Mouse (Mus musculus) kidney, embryonic 15.5 days (tissue): Measurements from ENCODE around the gene Mroh8. TPM values are rescaled to one million over a fixed set of nuclear protein-coding genes. Genes with fewer than 3 reads are reported as not detected.
A peak's percentile ranks its signal among the peaks of the same experiment; 100 is the strongest.

Experiments
- ATAC-seq: fragments of 200-750 bp; cut with Nextera tagmentation; replicated peaks from 2 replicates; pipeline ENCODE4 v1.8.0; 2017; ENCODE audit warnings: moderate TSS enrichment; ENCODE audit not compliant: low FRiP score
- H3K27ac ChIP-seq: fragments of 300-500 bp; sonication (generic); 2 replicates; pipeline ENCODE4 v1.5.1; 2015; ENCODE audit warnings: mild to moderate bottlenecking, inconsistent platforms
- H3K27me3 ChIP-seq: fragments of 300-500 bp; sonication (generic); 2 replicates; pipeline ENCODE4 v1.6.1; 2015; ENCODE audit warnings: inconsistent platforms
- H3K36me3 ChIP-seq: fragments of 300-500 bp; sonication (generic); 2 replicates; pipeline ENCODE4 v1.6.1; 2015; ENCODE audit warnings: inconsistent platforms
- H3K4me1 ChIP-seq: fragments of 300-500 bp; sonication (generic); 2 replicates; pipeline ENCODE4 v1.6.1; 2015; ENCODE audit warnings: inconsistent platforms
- H3K4me2 ChIP-seq: fragments of 300-500 bp; sonication (generic); 2 replicates; pipeline ENCODE4 v1.6.1; 2015; ENCODE audit warnings: moderate library complexity, mild to moderate bottlenecking, inconsistent platforms
- H3K4me3 ChIP-seq: fragments of 300-500 bp; sonication (generic); replicated peaks from 2 replicates; pipeline ENCODE4 v1.5.1; 2015; ENCODE audit warnings: mild to moderate bottlenecking, inconsistent platforms
- H3K9ac ChIP-seq: fragments of 300-500 bp; sonication (generic); 2 replicates; pipeline ENCODE4 v1.6.1; 2015; ENCODE audit warnings: mild to moderate bottlenecking, inconsistent platforms
- H3K9me3 ChIP-seq: fragments of 300-500 bp; sonication (generic); replicated peaks from 2 replicates; pipeline ENCODE4 v1.6.1; 2016; ENCODE audit warnings: inconsistent platforms
- WGBS: fragments of 180-500 bp; shearing (Covaris S2); methylation state at CpG from one replicate; pipeline ENCODE4 v1.1.7; 2015; ENCODE audit warnings: mixed read lengths; 5-methylcytosine and 5-hydroxymethylcytosine counted together
- polyA plus RNA-seq: library from polyadenylated mRNA; unstranded; fragments of >200 nt; fragmentation: Nextera tagmentation; extraction: Ambion mirVana; gene quantifications from 2 replicates; pipeline ENCODE4 v1.2.1, GENCODE M21; 2015

Mroh8 gene
- polyA plus RNA-seq = 0.47 and 0.59 TPM in 2 replicates

GRCm38 (mm10) chr2:157279416-157279800 is at the start of gene Mroh8:
Gene Mroh8, minus strand, starts transcription at chr2:157279549.
- Histone ChIP-seq H3K9me3 (no peaks in the 10 kb centered on the region), H3K4me3 (peak within 1 kb of the TSS; percentile 76), H3K36me3 (peaks cover 30% of the 10 kb centered on the region), H3K9ac (peak within 1 kb of the TSS; percentile 91), H3K27ac (peak within 1 kb of the TSS; percentile 95), H3K4me1 (peaks cover 24% of the 10 kb centered on the region), H3K4me2 (peak within 1 kb of the TSS; percentile 66), H3K27me3 (no peaks in the 10 kb centered on the region)
- WGBS = under 1% methylated on average over 32 of the region's 32 CpGs
- peak; percentile 76; the same call in 1 of the 2 replicates for ATAC-seq

GRCm38 (mm10) chr2:157328570-157328969 is 49.2 kb upstream of the Mroh8 start:
- no peak overlapping the region for H3K27ac ChIP-seq
- H3K9me3 ChIP-seq = no peaks in the 10 kb centered on the region
- WGBS = 34% methylated on average over 11 of the region's 11 CpGs
- H3K4me1 ChIP-seq = 0 out of 2 replicates have a peak, but pooled peaks cover 5% of the 10 kb centered on the region
- H3K4me2 ChIP-seq = no peak overlapping the region
- peaks cover 45% of the 10 kb centered on the region for H3K36me3 ChIP-seq
- no peak for ATAC-seq
- no peak overlapping the region for H3K4me3 ChIP-seq
- no peaks in the 10 kb centered on the region for H3K27me3 ChIP-seq
- no peak overlapping the region for H3K9ac ChIP-seq

GRCm38 (mm10) chr2:157328106-157328505 is 48.8 kb upstream of the Mroh8 start:
- 0 out of 2 replicates have a peak, but pooled peaks cover 5% of the 10 kb centered on the region for H3K4me1 ChIP-seq

GRCm38 (mm10) chr2:157325238-157325637 is 45.9 kb upstream of the Mroh8 start:
- H3K36me3 ChIP-seq = peaks cover 78% of the 10 kb centered on the region
- no peak overlapping the region for H3K4me3 ChIP-seq
- H3K4me2 ChIP-seq = no peak overlapping the region
- H3K27ac ChIP-seq = no peak overlapping the region
- 73% methylated on average over 2 of the region's 2 CpGs for WGBS
- no peak for ATAC-seq
- H3K9me3 ChIP-seq = no peaks in the 10 kb centered on the region
- no peaks in the 10 kb centered on the region for H3K27me3 ChIP-seq
- peaks cover 13% of the 10 kb centered on the region; the same call in 1 of the 2 replicates for H3K4me1 ChIP-seq
- no peak overlapping the region for H3K9ac ChIP-seq

More at GRCm38 (mm10) chr2:157328106-157328505, 48.8 kb upstream of the Mroh8 start:
- 35% methylated on average over 5 of the region's 5 CpGs for WGBS
- ATAC-seq = no peak
- Histone ChIP-seq H3K4me3 (no peak overlapping the region), H3K4me2 (no peak overlapping the region), H3K27me3 (no peaks in the 10 kb centered on the region), H3K36me3 (peaks cover 49% of the 10 kb centered on the region), H3K9ac (no peak overlapping the region), H3K9me3 (no peaks in the 10 kb centered on the region), H3K27ac (no peak overlapping the region)

GRCm38 (mm10) chr2:157322029-157322766 is 42.8 kb upstream of the Mroh8 start:
- no peak overlapping the region for H3K9ac ChIP-seq

GRCm38 (mm10) chr2:157320886-157321285 is 41.5 kb upstream of the Mroh8 start:
- ATAC-seq = no peak
- Histone ChIP-seq H3K4me2 (no peak overlapping the region), H3K9ac (no peak overlapping the region), H3K27ac (peak overlapping the region; percentile 56; the same call in 1 of the 2 replicates), H3K4me1 (peaks cover 8% of the 10 kb centered on the region; the same call in 1 of the 2 replicates), H3K27me3 (no peaks in the 10 kb centered on the region), H3K9me3 (no peaks in the 10 kb centered on the region), H3K36me3 (peaks cover 96% of the 10 kb centered on the region), H3K4me3 (no peak overlapping the region)
- 60% methylated on average over 5 of the region's 5 CpGs for WGBS

More at GRCm38 (mm10) chr2:157322029-157322766, 42.8 kb upstream of the Mroh8 start:
- WGBS = 86% methylated on average over 5 of the region's 5 CpGs
- Histone ChIP-seq H3K27me3 (no peaks in the 10 kb centered on the region), H3K4me1 (peaks cover 8% of the 10 kb centered on the region; the same call in 1 of the 2 replicates), H3K27ac (no peak overlapping the region), H3K4me2 (no peak overlapping the region), H3K36me3 (peaks cover 97% of the 10 kb centered on the region), H3K4me3 (no peak overlapping the region), H3K9me3 (no peaks in the 10 kb centered on the region)
- ATAC-seq = no peak

- no peak overlapping the region for H3K4me2 ChIP-seq
- 69% methylated on average over 8 of the region's 8 CpGs for WGBS
Observed at GRCm38 (mm10) chr2:157320135-157320534, 40.8 kb upstream of the Mroh8 start.

GRCm38 (mm10) chr2:157317220-157317619 is 37.9 kb upstream of the Mroh8 start:
- WGBS = 93% methylated on average over 6 of the region's 6 CpGs
- H3K27ac ChIP-seq = no peak overlapping the region
- no peaks in the 10 kb centered on the region for H3K27me3 ChIP-seq

More at GRCm38 (mm10) chr2:157320135-157320534, 40.8 kb upstream of the Mroh8 start:
- Histone ChIP-seq H3K4me1 (peaks cover 8% of the 10 kb centered on the region; the same call in 1 of the 2 replicates), H3K9ac (no peak overlapping the region), H3K4me3 (no peak overlapping the region), H3K9me3 (no peaks in the 10 kb centered on the region), H3K36me3 (peaks cover 96% of the 10 kb centered on the region), H3K27ac (0 out of 2 replicates have a peak overlapping the region, but pooled peaks have one; percentile 56), H3K27me3 (no peaks in the 10 kb centered on the region)
- no peak for ATAC-seq

GRCm38 (mm10) chr2:157316358-157316933 is 37.1 kb upstream of the Mroh8 start:
- H3K4me2 ChIP-seq = no peak overlapping the region
- H3K4me1 ChIP-seq = peaks cover 11% of the 10 kb centered on the region; the same call in 1 of the 2 replicates
- no peak overlapping the region for H3K27ac ChIP-seq
- 87% methylated on average over 14 of the region's 14 CpGs for WGBS
- no peak overlapping the region for H3K9ac ChIP-seq
- no peak for ATAC-seq
- peaks cover 96% of the 10 kb centered on the region for H3K36me3 ChIP-seq
- no peaks in the 10 kb centered on the region for H3K27me3 ChIP-seq
- H3K9me3 ChIP-seq = no peaks in the 10 kb centered on the region
- no peak overlapping the region for H3K4me3 ChIP-seq

More at GRCm38 (mm10) chr2:157317220-157317619, 37.9 kb upstream of the Mroh8 start:
- Histone ChIP-seq H3K4me1 (peaks cover 11% of the 10 kb centered on the region; the same call in 1 of the 2 replicates), H3K9ac (no peak overlapping the region), H3K9me3 (no peaks in the 10 kb centered on the region), H3K4me3 (no peak overlapping the region), H3K36me3 (peaks cover 96% of the 10 kb centered on the region), H3K4me2 (no peak overlapping the region)
- no peak for ATAC-seq

GRCm38 (mm10) chr2:157315486-157315885 is 36.1 kb upstream of the Mroh8 start:
- H3K4me2 ChIP-seq = no peak overlapping the region
- ATAC-seq = no peak
- peaks cover 96% of the 10 kb centered on the region for H3K36me3 ChIP-seq
- H3K4me3 ChIP-seq = no peak overlapping the region
- no peak overlapping the region for H3K27ac ChIP-seq
- H3K9me3 ChIP-seq = no peaks in the 10 kb centered on the region
- H3K9ac ChIP-seq = no peak overlapping the region
- no peaks in the 10 kb centered on the region for H3K27me3 ChIP-seq
- H3K4me1 ChIP-seq = peaks cover 5% of the 10 kb centered on the region; the same call in 1 of the 2 replicates
- 88% methylated on average over 6 of the region's 6 CpGs for WGBS

- no peaks in the 10 kb centered on the region for H3K9me3 ChIP-seq
- peak overlapping the region; percentile 19; the same call in 1 of the 2 replicates for H3K27ac ChIP-seq
- no peak overlapping the region for H3K9ac ChIP-seq
- H3K4me1 ChIP-seq = peaks cover 3% of the 10 kb centered on the region; the same call in 1 of the 2 replicates
- no peak overlapping the region for H3K4me2 ChIP-seq
- no peaks in the 10 kb centered on the region for H3K27me3 ChIP-seq
- H3K36me3 ChIP-seq = peaks cover 98% of the 10 kb centered on the region
- H3K4me3 ChIP-seq = no peak overlapping the region
- no peak for ATAC-seq
- WGBS = 52% methylated on average over 7 of the region's 7 CpGs
Observed at GRCm38 (mm10) chr2:157314310-157314709, 35.0 kb upstream of the Mroh8 start.

- H3K4me2 ChIP-seq = no peak overlapping the region
- WGBS = 80% methylated on average over 3 of the region's 3 CpGs
- H3K27me3 ChIP-seq = no peaks in the 10 kb centered on the region
- H3K9me3 ChIP-seq = no peaks in the 10 kb centered on the region
- ATAC-seq = no peak
- H3K4me1 ChIP-seq = peaks cover 3% of the 10 kb centered on the region; the same call in 1 of the 2 replicates
- H3K9ac ChIP-seq = no peak overlapping the region
- H3K36me3 ChIP-seq = peaks cover 98% of the 10 kb centered on the region
- no peak overlapping the region for H3K27ac ChIP-seq
- no peak overlapping the region for H3K4me3 ChIP-seq
Observed at GRCm38 (mm10) chr2:157313718-157314117, 34.4 kb upstream of the Mroh8 start.
